In the genomic region with DNA sequence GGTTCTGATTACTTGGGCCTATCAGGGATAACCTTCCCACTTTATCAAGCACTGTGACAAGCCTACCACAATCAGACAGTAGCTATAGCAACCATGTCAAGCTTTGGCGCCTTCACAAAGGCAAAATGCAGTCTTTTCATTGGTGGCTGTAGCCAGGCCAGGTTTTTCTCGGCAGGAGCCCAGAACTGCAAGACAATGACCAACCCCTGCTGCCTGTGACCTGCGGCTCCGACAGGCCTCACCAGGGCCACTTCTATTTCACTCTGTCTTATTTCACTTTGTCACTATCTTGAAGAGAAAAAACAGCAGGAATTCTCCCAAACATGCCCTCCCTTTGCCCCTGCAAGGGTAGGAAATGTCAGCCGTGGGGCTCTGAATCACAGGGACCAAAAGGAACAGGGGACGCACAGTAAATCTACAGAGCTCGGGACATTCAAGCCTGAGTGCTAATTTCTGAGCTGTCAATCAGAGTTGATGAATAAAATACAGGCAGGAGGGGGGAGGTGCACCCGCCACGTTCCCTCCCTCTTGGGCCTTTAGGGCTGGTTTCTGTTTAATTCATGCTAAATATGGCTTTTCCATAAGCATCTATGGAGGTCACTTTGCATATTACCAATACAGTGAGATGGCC, we compare ENCODE assay signal across 8 mouse cellular contexts.
DNase-seq lines count a peak whose midpoint lies in the region; ATAC-seq and TF ChIP-seq lines count a peak whose summit lies in the region.

No protein-coding gene starts in this region.

- H3K4me1 ChIP-seq in liver, embryonic 16.5 days (ENCODE audit: control insufficient read depth, low read depth, low read length): peaks cover 13% of the 10 kb centered on the region
- peaks cover 20% of the 10 kb centered on the region for H3K4me1 ChIP-seq in forebrain, embryonic 16.5 days (replicated peaks; ENCODE audit: control insufficient read depth, insufficient read depth, low read length)
- H3K4me1 ChIP-seq in midbrain, embryonic 11.5 days (ENCODE audit: control insufficient read depth, insufficient read depth, low read length): peaks cover 21% of the 10 kb centered on the region

- 0 out of 2 replicates have a peak, but pooled peaks have one; percentile 4 for ATAC-seq in liver, embryonic 16.5 days (ENCODE audit: low read depth)
- peak; percentile 95 for ATAC-seq in forebrain, embryonic 16.5 days
- peak; percentile 93 for ATAC-seq in midbrain, embryonic 11.5 days (ENCODE audit: low FRiP score)

- no peak for TF ChIP-seq CTCF in gastrocnemius, adult 2 months (IDR thresholded peaks at IDR 0.05)

- no peak overlapping the region for H3K27ac ChIP-seq in liver, embryonic 16.5 days (ENCODE audit: low read length)
- peak overlapping the region; percentile 94 for H3K27ac ChIP-seq in forebrain, embryonic 16.5 days (ENCODE audit: low read length)
- H3K27ac ChIP-seq in midbrain, embryonic 11.5 days (ENCODE audit: low read depth, low read length): peak overlapping the region; percentile 73
- no peak overlapping the region; the same call in 1 of the 2 replicates for H3K27ac ChIP-seq in gastrocnemius, adult 2 months

- DNase-seq in liver: no peak
- DNase-seq in cerebellum, postnatal 36 days: peak; percentile 49
- DNase-seq in midbrain, embryonic 11.5 days (ENCODE audit: low spot score, missing footprints): peak; percentile 94
- DNase-seq in thymus, postnatal 25 days: no peak
- no peak for DNase-seq in spleen, postnatal 14 days (ENCODE audit: low spot score in 2 of 2)
- DNase-seq in gastrocnemius, adult 2 months: no peak

- H3K9ac ChIP-seq in liver, embryonic 16.5 days (ENCODE audit: low read depth, low read length): no peak overlapping the region
- H3K9ac ChIP-seq in forebrain, embryonic 16.5 days (replicated peaks; ENCODE audit: low read depth, low read length): 0 out of 2 replicates have a peak overlapping the region, but pooled peaks have one; percentile 8
- H3K9ac ChIP-seq in midbrain, embryonic 11.5 days (ENCODE audit: low read length): peak overlapping the region; percentile 26; the same call in 1 of the 2 replicates

- 55% methylated on average over 9 of the region's 9 CpGs for WGBS in liver, embryonic 16.5 days (ENCODE audit: insufficient replicate concordance)
- 2% methylated on average over 9 of the region's 9 CpGs for WGBS in forebrain, embryonic 16.5 days
- 3% methylated on average over 9 of the region's 9 CpGs for WGBS in midbrain, embryonic 11.5 days

- intact Hi-C loops in gastrocnemius, adult 2 months (cut with DNase I): no loop called here

- no peaks in the 10 kb centered on the region for H3K9me3 ChIP-seq in liver, embryonic 16.5 days (replicated peaks; ENCODE audit: control insufficient read depth, low read length)
- no peaks in the 10 kb centered on the region for H3K9me3 ChIP-seq in forebrain, embryonic 16.5 days (ENCODE audit: control insufficient read depth, low read length)
- no peaks in the 10 kb centered on the region for H3K9me3 ChIP-seq in midbrain, embryonic 11.5 days (ENCODE audit: control insufficient read depth, low read length)

- no peak overlapping the region for H3K4me2 ChIP-seq in liver, embryonic 16.5 days (ENCODE audit: low read depth, low read length)
- H3K4me2 ChIP-seq in forebrain, embryonic 16.5 days (ENCODE audit: low read length): peak overlapping the region; percentile 40
- H3K4me2 ChIP-seq in midbrain, embryonic 11.5 days: peak overlapping the region; percentile 27

- H3K27me3 ChIP-seq in liver, embryonic 16.5 days (ENCODE audit: control insufficient read depth, insufficient read depth, low read depth, low read length): no peaks in the 10 kb centered on the region
- H3K27me3 ChIP-seq in forebrain, embryonic 16.5 days (replicated peaks; ENCODE audit: control insufficient read depth, insufficient read depth, low read length): no peaks in the 10 kb centered on the region
- peaks cover 3% of the 10 kb centered on the region; the same call in 1 of the 2 replicates for H3K27me3 ChIP-seq in midbrain, embryonic 11.5 days (ENCODE audit: control insufficient read depth, insufficient read depth, low read length)

- no peak overlapping the region for H3K4me3 ChIP-seq in liver, embryonic 16.5 days (ENCODE audit: low read depth, low read length)
- H3K4me3 ChIP-seq in forebrain, embryonic 16.5 days (replicated peaks; ENCODE audit: low read length): 0 out of 2 replicates have a peak overlapping the region, but pooled peaks have one; percentile 4
- H3K4me3 ChIP-seq in midbrain, embryonic 11.5 days (ENCODE audit: low read depth, low read length): no peak overlapping the region
- no peak overlapping the region for H3K4me3 ChIP-seq in gastrocnemius, adult 2 months

- H3K36me3 ChIP-seq in liver, embryonic 16.5 days (ENCODE audit: control insufficient read depth, insufficient read depth): no peaks in the 10 kb centered on the region
- H3K36me3 ChIP-seq in forebrain, embryonic 16.5 days (ENCODE audit: control insufficient read depth, insufficient read depth): no peaks in the 10 kb centered on the region
- no peaks in the 10 kb centered on the region for H3K36me3 ChIP-seq in midbrain, embryonic 11.5 days (ENCODE audit: control insufficient read depth, insufficient read depth, low read length)

Comparison
In these comparisons a context has a peak if more than half of its experiments do, and no peak if none do; other contexts are left out.
1. ATAC-seq: peak in every context shown above with its lines; median percentile 95 in forebrain, embryonic 16.5 days; 93 in midbrain, embryonic 11.5 days; 4 in liver, embryonic 16.5 days.
2. H3K27ac ChIP-seq: peak in forebrain, embryonic 16.5 days (single experiment) and midbrain, embryonic 11.5 days (single experiment); none in liver, embryonic 16.5 days (single experiment) and gastrocnemius, adult 2 months (single experiment).
3. DNase-seq: peak in cerebellum, postnatal 36 days (2 of 2) and midbrain, embryonic 11.5 days (single experiment); none in liver (single experiment), thymus, postnatal 25 days (single experiment), spleen, postnatal 14 days (0 of 2) and gastrocnemius, adult 2 months (single experiment).